Mouse (Mus musculus) liver (tissue): ENCODE measurements at regions not wholly inside any gene's neighbourhood (a gene's known extent, or its start where the extent isn't known, plus 50 kb on each side); places are given as distances from the start of the nearest gene placed in this dataset.
"Not testable (repeated sequence)": the region's sequence is repeated elsewhere in the genome, so short reads cannot be mapped to it uniquely, and the experiment has no call there.

Experiments used
- DNase-seq: peaks from one replicate; pipeline ENCODE4 v3.0.0-alpha.2; 2020; ENCODE audit warnings: mixed read lengths

GRCm38 (mm10) chr10:62055408-62055807, 76.5 kb upstream of the Col13a1 start:
- peak; percentile 22 for DNase-seq

GRCm38 (mm10) chr10:62049782-62050192, 70.9 kb upstream of the Col13a1 start:
- no peak for DNase-seq

GRCm38 (mm10) chr10:62044408-62044807, 65.5 kb upstream of the Col13a1 start:
- no peak for DNase-seq

- DNase-seq = no peak
Measured at GRCm38 (mm10) chr10:62039915-62040314, 61.0 kb upstream of the Col13a1 start.

DNA sequence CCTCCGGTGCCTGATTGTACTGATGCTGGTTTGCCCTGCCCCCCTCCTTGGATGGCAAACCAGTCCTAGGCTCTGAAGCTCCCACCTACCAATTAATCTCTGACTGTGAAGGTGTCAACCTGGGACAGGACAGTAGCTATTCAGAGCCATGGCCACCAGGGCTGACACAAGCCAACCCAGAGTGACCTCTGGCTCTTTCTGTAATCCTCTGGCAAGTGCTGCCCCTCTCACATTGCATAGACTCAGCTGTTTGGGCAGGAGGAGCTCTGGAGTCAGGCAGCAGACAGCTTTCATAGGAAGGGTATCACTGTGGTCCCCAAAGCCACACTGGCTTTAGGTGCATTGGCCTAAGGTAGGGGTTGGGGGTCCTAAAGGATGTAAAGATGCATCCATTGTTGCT, 59.7 kb upstream of the Col13a1 start:
- no peak for DNase-seq

DNA sequence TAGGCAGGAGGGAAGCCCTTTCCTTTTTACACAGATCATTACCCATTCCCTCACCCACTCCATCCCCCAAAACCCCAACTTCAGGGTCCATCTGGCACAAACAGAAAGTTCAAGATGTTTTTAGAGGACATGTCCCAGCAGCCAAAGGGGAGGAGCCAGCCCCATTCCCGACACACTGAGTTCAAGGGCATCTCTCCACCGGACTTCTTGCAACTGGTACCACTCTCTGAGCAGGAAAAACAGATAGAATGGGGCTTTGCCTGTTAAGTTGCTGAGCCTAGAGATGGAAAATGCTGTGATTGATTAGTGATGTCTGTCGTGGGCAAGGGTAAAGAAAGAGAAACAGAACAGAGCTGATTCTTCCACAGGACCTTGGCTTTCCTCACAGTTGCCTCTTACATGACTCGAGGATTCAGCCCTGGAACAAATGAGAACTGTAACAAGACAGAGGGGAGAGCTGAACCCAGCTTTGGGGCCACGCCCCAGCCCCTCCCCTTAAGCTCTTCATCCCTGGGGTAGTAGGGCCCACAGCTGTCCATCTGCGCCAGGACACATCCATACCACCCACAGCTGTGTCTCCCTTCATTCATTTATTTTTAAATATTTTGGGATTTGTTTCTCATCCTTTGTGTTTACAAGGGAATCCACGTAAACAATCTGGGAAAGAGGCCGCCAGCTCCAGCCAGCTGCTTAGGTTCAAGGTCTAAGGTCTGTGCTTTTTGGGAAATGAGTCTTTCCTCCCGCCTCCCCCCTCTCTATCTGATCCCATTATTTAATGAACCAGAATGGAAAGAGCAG, 58.7 kb upstream of the Col13a1 start:
- DNase-seq = no peak

DNA sequence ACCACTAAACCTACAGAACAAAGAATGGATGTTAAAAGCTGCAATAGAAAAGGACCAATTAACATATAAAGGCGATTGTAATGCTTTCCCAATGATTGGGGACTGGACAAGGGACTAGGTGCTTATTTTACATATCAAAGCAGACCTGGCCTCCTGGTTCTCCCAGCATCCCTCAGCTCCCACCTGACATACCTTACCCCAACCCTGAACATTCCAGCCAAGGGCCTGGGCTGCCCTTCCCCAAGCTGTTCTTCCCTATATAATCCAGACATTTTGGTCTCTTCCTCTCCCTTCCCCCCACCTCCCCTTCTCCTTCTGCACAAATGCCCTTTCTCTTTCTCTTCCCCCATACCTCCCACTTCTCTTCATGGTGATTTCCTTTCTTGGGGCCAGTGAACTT, 57.9 kb upstream of the Col13a1 start:
- no peak for DNase-seq

DNA sequence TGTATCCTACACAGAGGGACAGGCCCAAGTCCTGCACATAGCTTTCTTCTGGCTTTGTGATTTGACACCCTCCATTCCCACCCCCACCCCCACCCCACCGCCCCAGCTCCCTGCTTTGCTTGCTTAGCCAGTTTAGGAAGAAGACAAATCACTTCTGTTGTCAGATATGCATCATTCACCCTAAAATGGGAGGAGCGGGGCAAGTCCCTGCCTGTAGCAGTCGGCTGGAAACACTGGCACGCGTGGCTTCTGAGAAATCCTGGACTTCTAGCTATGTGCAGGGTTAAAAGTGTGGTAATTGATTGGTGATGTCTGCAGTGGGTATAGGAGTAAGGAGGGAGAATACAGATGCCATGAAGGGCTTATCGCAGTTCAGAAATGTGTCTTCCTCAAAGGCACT, 55.4 kb upstream of the Col13a1 start:
- DNase-seq = no peak

GRCm38 (mm10) chr10:62033748-62034147, 54.8 kb upstream of the Col13a1 start:
- DNase-seq = no peak

- not testable (repeated sequence) for DNase-seq
Measured at GRCm38 (mm10) chr10:62031986-62032385, 53.1 kb upstream of the Col13a1 start.

- DNase-seq = no peak
Measured at GRCm38 (mm10) chr10:62029271-62029670, 50.4 kb upstream of the Col13a1 start.
